In the genomic region with DNA sequence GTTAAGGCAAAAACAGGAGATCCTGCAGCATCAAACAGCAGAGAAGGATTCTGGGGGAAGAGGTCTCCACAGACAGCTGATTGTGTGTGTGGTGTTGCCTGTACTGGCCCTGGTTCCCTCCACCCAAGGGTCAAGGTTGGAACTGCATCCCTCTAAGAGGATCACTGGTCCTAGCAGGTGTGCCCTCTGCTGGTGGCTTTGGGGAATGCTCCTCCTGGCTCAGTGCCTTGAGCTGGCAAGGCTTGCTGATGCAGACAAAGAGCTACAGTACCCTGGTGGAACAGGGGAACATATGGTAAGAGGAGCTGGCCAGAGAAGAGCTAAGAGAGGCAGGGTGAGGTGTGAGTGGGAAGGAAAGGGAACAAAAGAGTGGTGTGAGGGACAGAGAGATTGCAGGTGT, we compare ENCODE assay signal across 7 mouse cellular contexts. TPM values are rescaled to one million over a fixed set of nuclear protein-coding genes. Genes with fewer than 3 reads are reported as not detected.
A peak's percentile ranks its signal among the peaks of the same experiment; 100 is the strongest.
DNase-seq lines count a peak whose midpoint lies in the region; ATAC-seq lines count a peak whose summit lies in the region.

No protein-coding gene starts in this region.

- no peaks in the 10 kb centered on the region for H3K9me3 ChIP-seq in intestine, embryonic 16.5 days (ENCODE audit: control insufficient read depth, low read length)
- H3K9me3 ChIP-seq in midbrain, embryonic 11.5 days (ENCODE audit: control insufficient read depth, low read length), result no peaks in the 10 kb centered on the region

- H3K27me3 ChIP-seq in intestine, embryonic 16.5 days (replicated peaks; ENCODE audit: control insufficient read depth, insufficient read depth, low read length), result peaks cover 5% of the 10 kb centered on the region; the same call in 1 of the 2 replicates
- H3K27me3 ChIP-seq in midbrain, embryonic 11.5 days (ENCODE audit: control insufficient read depth, insufficient read depth, low read length), result no peaks in the 10 kb centered on the region

- no peak overlapping the region for H3K9ac ChIP-seq in intestine, embryonic 16.5 days (ENCODE audit: low read depth, low read length)
- H3K9ac ChIP-seq in midbrain, embryonic 11.5 days (ENCODE audit: low read length), result no peak overlapping the region

- intact Hi-C loops in left cerebral cortex, postnatal 25 days (cut with DNase I), result no loop called here

- no peak overlapping the region for H3K27ac ChIP-seq in intestine, embryonic 16.5 days (ENCODE audit: low read length)
- H3K27ac ChIP-seq in midbrain, embryonic 11.5 days (ENCODE audit: low read depth, low read length), result no peak overlapping the region

- H3K4me2 ChIP-seq in intestine, embryonic 16.5 days (ENCODE audit: low read depth, low read length), result no peak overlapping the region
- H3K4me2 ChIP-seq in midbrain, embryonic 11.5 days, result no peak overlapping the region

- H3K36me3 ChIP-seq in intestine, embryonic 16.5 days (ENCODE audit: control insufficient read depth, insufficient read depth, low read length), result no peaks in the 10 kb centered on the region
- H3K36me3 ChIP-seq in midbrain, embryonic 11.5 days (ENCODE audit: control insufficient read depth, insufficient read depth, low read length), result no peaks in the 10 kb centered on the region

- H3K4me3 ChIP-seq in intestine, embryonic 16.5 days (ENCODE audit: low read length), result no peak overlapping the region
- H3K4me3 ChIP-seq in midbrain, embryonic 11.5 days (ENCODE audit: low read depth, low read length), result no peak overlapping the region

- H3K4me1 ChIP-seq in intestine, embryonic 16.5 days (ENCODE audit: control insufficient read depth, insufficient read depth, low read length), result no peaks in the 10 kb centered on the region
- no peaks in the 10 kb centered on the region; the same call in 1 of the 2 replicates for H3K4me1 ChIP-seq in midbrain, embryonic 11.5 days (ENCODE audit: control insufficient read depth, insufficient read depth, low read length)

- peak; percentile 64 for ATAC-seq in intestine, embryonic 16.5 days
- ATAC-seq in midbrain, embryonic 11.5 days (ENCODE audit: low FRiP score), result peak; percentile 75

- peak; percentile 92 for DNase-seq in adrenal gland, adult 2 months
- DNase-seq in embryo, embryonic 11.5 days (ENCODE audit: low read depth, low spot score), result peak; percentile 92
- peak; percentile 88 to 92 for DNase-seq in gastrocnemius, postnatal 4 days (ENCODE audit: low spot score in 2 of 2)
- DNase-seq in left cerebral cortex, postnatal 25 days (ENCODE audit: low spot score in 2 of 2), result peak; percentile 88 to 96
- peak; percentile 100 for DNase-seq in midbrain, embryonic 11.5 days (ENCODE audit: low spot score, missing footprints)
- DNase-seq in skeletal muscle tissue, adult 2 months (ENCODE audit: low read depth, low spot score), result peak; percentile 85

RNA-seq across cellular contexts. Expression of a gene that starts 6.2 kb away (rescaled TPM):
- total RNA-seq in adrenal gland, adult 2 months (2021), result not detected
- 0.40 TPM in 1 of 2 replicates, not detected in the other for polyA plus RNA-seq in adrenal gland, adult 2 months (2012; rRNA removed)
- total RNA-seq in gastrocnemius, postnatal 4 days (2021), result not detected
- not detected in 2 replicates for polyA plus RNA-seq in intestine, embryonic 16.5 days (2015; fragmentation: Nextera tagmentation; extraction: Ambion mirVana)
- 1 to 10 TPM in 1 of 2 experiments, under 1 TPM in 1; 0.64 to 1.5 TPM for total RNA-seq in left cerebral cortex, postnatal 25 days (2021)
- polyA plus RNA-seq in midbrain, embryonic 11.5 days (2014; fragmentation: Nextera tagmentation; extraction: Ambion mirVana), result not detected in 2 replicates

RNA-seq across cellular contexts. Expression of a gene that starts 11.2 kb away (rescaled TPM):
- 10 to 100 TPM; 24.9 to 26.7 TPM for total RNA-seq in adrenal gland, adult 2 months (2021)
- polyA plus RNA-seq in adrenal gland, adult 2 months (2012; rRNA removed), result 21.8 and 24.6 TPM in 2 replicates
- total RNA-seq in gastrocnemius, postnatal 4 days (2021), result 10 to 100 TPM; 25.2 to 25.6 TPM
- 3.1 and 3.7 TPM in 2 replicates for polyA plus RNA-seq in intestine, embryonic 16.5 days (2015; fragmentation: Nextera tagmentation; extraction: Ambion mirVana)
- total RNA-seq in left cerebral cortex, postnatal 25 days (2021), result 100 to 1,000 TPM; 117 to 119 TPM
- polyA plus RNA-seq in midbrain, embryonic 11.5 days (2014; fragmentation: Nextera tagmentation; extraction: Ambion mirVana), result 13.6 and 18.7 TPM in 2 replicates

RNA-seq across cellular contexts. Expression of a gene that starts 34.4 kb away (rescaled TPM):
- total RNA-seq in adrenal gland, adult 2 months (2021), result 10 to 100 TPM in 1 of 2 experiments, 1 to 10 TPM in 1; 8.2 to 22.7 TPM
- polyA plus RNA-seq in adrenal gland, adult 2 months (2012; rRNA removed), result 41.1 and 56.8 TPM in 2 replicates
- 1 to 10 TPM; 7.4 to 9.1 TPM for total RNA-seq in gastrocnemius, postnatal 4 days (2021)
- 10.8 and 11.9 TPM in 2 replicates for polyA plus RNA-seq in intestine, embryonic 16.5 days (2015; fragmentation: Nextera tagmentation; extraction: Ambion mirVana)
- total RNA-seq in left cerebral cortex, postnatal 25 days (2021), result 1 to 10 TPM; 1.3 to 1.4 TPM
- polyA plus RNA-seq in midbrain, embryonic 11.5 days (2014; fragmentation: Nextera tagmentation; extraction: Ambion mirVana), result 1.2 and 1.3 TPM in 2 replicates

Comparison
In these comparisons a context has a peak if more than half of its experiments do, and no peak if none do; other contexts are left out.
1. RNA of a gene that starts 11.2 kb away (total RNA-seq): 117 to 119 TPM in left cerebral cortex, postnatal 25 days; 24.9 to 26.7 TPM in adrenal gland, adult 2 months and 25.2 to 25.6 TPM in gastrocnemius, postnatal 4 days; every median in the first group is over 4 times any median in the second.
2. Peak in every context shown above with its lines, with median percentiles within 50 percentile points of each other: DNase-seq.